Mouse (Mus musculus): Measurements from ENCODE around the gene Otulin. TPM values are rescaled to one million over a fixed set of nuclear protein-coding genes. Genes with fewer than 3 reads are reported as not detected.

Gene Otulin
- polyA plus RNA-seq, 1 experiment from 2014 or later, result 22.3 TPM

- Histone ChIP-seq H3K9me3 (no peaks in the 10 kb centered on the region), H3K9ac (no peak overlapping the region), H3K27ac (no peak overlapping the region), H3K4me3 (no peak overlapping the region), H3K4me1 (no peaks in the 10 kb centered on the region), H3K4me2 (no peak overlapping the region), H3K27me3 (replicated peaks) (no peaks in the 10 kb centered on the region), H3K36me3 (replicated peaks) (no peaks in the 10 kb centered on the region)
- ATAC-seq (replicated peaks), result no peak
- 21% methylated on average over 5 of the region's 5 CpGs for WGBS
Observed at GRCm38 (mm10) chr15:27655015-27655414, 24.5 kb upstream of the Otulin start.

- 0 out of 2 replicates have a peak, but pooled peaks have one; percentile 48 for ATAC-seq (replicated peaks)
- Histone ChIP-seq H3K4me3 (no peak overlapping the region), H3K9me3 (no peaks in the 10 kb centered on the region), H3K36me3 (replicated peaks) (no peaks in the 10 kb centered on the region), H3K27ac (no peak overlapping the region), H3K9ac (no peak overlapping the region), H3K4me1 (no peaks in the 10 kb centered on the region), H3K4me2 (no peak overlapping the region), H3K27me3 (replicated peaks) (no peaks in the 10 kb centered on the region)
- 49% methylated on average over 3 of the region's 3 CpGs for WGBS
Observed at GRCm38 (mm10) chr15:27647686-27648085, 17.2 kb upstream of the Otulin start.

- H3K4me1 ChIP-seq, result no peaks in the 10 kb centered on the region
- H3K9me3 ChIP-seq, result no peaks in the 10 kb centered on the region
- 94% methylated on average over 8 of the region's 8 CpGs for WGBS
- no peak overlapping the region for H3K27ac ChIP-seq
- no peak overlapping the region for H3K4me3 ChIP-seq
- ATAC-seq (replicated peaks), result no peak
- no peak overlapping the region for H3K9ac ChIP-seq
- no peaks in the 10 kb centered on the region for H3K27me3 ChIP-seq (replicated peaks)
- H3K36me3 ChIP-seq (replicated peaks), result no peaks in the 10 kb centered on the region
- no peak overlapping the region for H3K4me2 ChIP-seq
Observed at GRCm38 (mm10) chr15:27646665-27647064, 16.2 kb upstream of the Otulin start.

- Histone ChIP-seq H3K27me3 (replicated peaks) (no peaks in the 10 kb centered on the region), H3K9me3 (no peaks in the 10 kb centered on the region), H3K4me3 (no peak overlapping the region), H3K36me3 (replicated peaks) (no peaks in the 10 kb centered on the region), H3K9ac (no peak overlapping the region), H3K27ac (no peak overlapping the region), H3K4me1 (no peaks in the 10 kb centered on the region), H3K4me2 (no peak overlapping the region)
- no peak for ATAC-seq (replicated peaks)
- WGBS, result 98% methylated on average over 3 of the region's 3 CpGs
Observed at GRCm38 (mm10) chr15:27645250-27645649, 14.8 kb upstream of the Otulin start.

GRCm38 (mm10) chr15:27642895-27643294 lies 12.4 kb upstream of the Otulin start:
- no peak for ATAC-seq (replicated peaks)
- H3K4me2 ChIP-seq, result no peak overlapping the region
- 85% methylated on average over 3 of the region's 3 CpGs for WGBS

GRCm38 (mm10) chr15:27641171-27641570 lies 10.7 kb upstream of the Otulin start:
- no peaks in the 10 kb centered on the region for H3K27me3 ChIP-seq (replicated peaks)
- 79% methylated on average over 12 of the region's 12 CpGs for WGBS
- no peaks in the 10 kb centered on the region for H3K9me3 ChIP-seq
- no peak overlapping the region for H3K27ac ChIP-seq
- no peaks in the 10 kb centered on the region for H3K36me3 ChIP-seq (replicated peaks)
- no peak overlapping the region for H3K4me2 ChIP-seq
- H3K4me3 ChIP-seq, result no peak overlapping the region
- no peak overlapping the region for H3K9ac ChIP-seq
- ATAC-seq (replicated peaks), result no peak
- no peaks in the 10 kb centered on the region for H3K4me1 ChIP-seq

More at GRCm38 (mm10) chr15:27642895-27643294, 12.4 kb upstream of the Otulin start:
- Histone ChIP-seq H3K9me3 (no peaks in the 10 kb centered on the region), H3K4me3 (no peak overlapping the region), H3K27ac (no peak overlapping the region), H3K36me3 (replicated peaks) (no peaks in the 10 kb centered on the region), H3K4me1 (no peaks in the 10 kb centered on the region), H3K9ac (no peak overlapping the region), H3K27me3 (replicated peaks) (no peaks in the 10 kb centered on the region)

GRCm38 (mm10) chr15:27633941-27634900 lies 3.7 kb upstream of the Otulin start:
- Histone ChIP-seq H3K9ac (no peak overlapping the region), H3K4me2 (no peak overlapping the region), H3K27me3 (replicated peaks) (no peaks in the 10 kb centered on the region), H3K4me3 (no peak overlapping the region), H3K36me3 (replicated peaks) (no peaks in the 10 kb centered on the region), H3K4me1 (peaks cover 14% of the 10 kb centered on the region), H3K9me3 (no peaks in the 10 kb centered on the region), H3K27ac (no peak overlapping the region)
- no peak for ATAC-seq (replicated peaks)
- WGBS, result 77% methylated on average over 8 of the region's 8 CpGs

GRCm38 (mm10) chr15:27629800-27630600 lies 493 bp downstream of the Otulin start:
- Histone ChIP-seq H3K9ac (peak overlapping the region; percentile 68), H3K4me1 (peaks cover 24% of the 10 kb centered on the region), H3K27me3 (replicated peaks) (no peaks in the 10 kb centered on the region), H3K4me3 (peak overlapping the region; percentile 90), H3K4me2 (peak overlapping the region; percentile 76), H3K36me3 (replicated peaks) (no peaks in the 10 kb centered on the region), H3K9me3 (no peaks in the 10 kb centered on the region), H3K27ac (peak overlapping the region; percentile 53)
- ATAC-seq (replicated peaks), result peak; percentile 85
- WGBS, result 2% methylated on average over 53 of the region's 53 CpGs

- Histone ChIP-seq H3K4me1 (peaks cover 24% of the 10 kb centered on the region), H3K4me2 (peak overlapping the region; percentile 76), H3K9me3 (no peaks in the 10 kb centered on the region), H3K27ac (no peak overlapping the region), H3K27me3 (replicated peaks) (no peaks in the 10 kb centered on the region), H3K36me3 (replicated peaks) (no peaks in the 10 kb centered on the region), H3K4me3 (no peak overlapping the region), H3K9ac (no peak overlapping the region)
- WGBS, result 81% methylated on average over 4 of the region's 4 CpGs
- ATAC-seq (replicated peaks), result no peak
Observed at GRCm38 (mm10) chr15:27629046-27629445, 1.4 kb downstream of the Otulin start.

GRCm38 (mm10) chr15:27627794-27628193 lies 2.7 kb downstream of the Otulin start:
- Histone ChIP-seq H3K36me3 (replicated peaks) (0 out of 2 replicates have a peak, but pooled peaks cover 2% of the 10 kb centered on the region), H3K27me3 (replicated peaks) (no peaks in the 10 kb centered on the region), H3K4me2 (no peak overlapping the region), H3K4me3 (no peak overlapping the region), H3K9me3 (no peaks in the 10 kb centered on the region), H3K9ac (no peak overlapping the region), H3K4me1 (peaks cover 24% of the 10 kb centered on the region), H3K27ac (no peak overlapping the region)
- WGBS, result 93% methylated on average over 9 of the region's 9 CpGs
- no peak for ATAC-seq (replicated peaks)

GRCm38 (mm10) chr15:27626314-27626713 lies 4.2 kb downstream of the Otulin start:
- peaks cover 23% of the 10 kb centered on the region for H3K4me1 ChIP-seq
- H3K9ac ChIP-seq, result no peak overlapping the region
- ATAC-seq (replicated peaks), result no peak
- no peaks in the 10 kb centered on the region for H3K9me3 ChIP-seq
- H3K4me3 ChIP-seq, result no peak overlapping the region
- H3K4me2 ChIP-seq, result no peak overlapping the region
- no peak overlapping the region for H3K27ac ChIP-seq
- WGBS, result 93% methylated on average over 1 of the region's 1 CpGs
- no peaks in the 10 kb centered on the region for H3K27me3 ChIP-seq (replicated peaks)
- peaks cover 5% of the 10 kb centered on the region; the same call in 1 of the 2 replicates for H3K36me3 ChIP-seq (replicated peaks)

- no peak overlapping the region for H3K27ac ChIP-seq
- peaks cover 18% of the 10 kb centered on the region for H3K4me1 ChIP-seq
- no peak overlapping the region for H3K4me2 ChIP-seq
- no peaks in the 10 kb centered on the region for H3K27me3 ChIP-seq (replicated peaks)
- ATAC-seq (replicated peaks), result no peak
- WGBS, result 82% methylated on average over 10 of the region's 10 CpGs
- no peak overlapping the region for H3K4me3 ChIP-seq
- H3K36me3 ChIP-seq (replicated peaks), result peaks cover 5% of the 10 kb centered on the region; the same call in 1 of the 2 replicates
- H3K9ac ChIP-seq, result no peak overlapping the region
- no peaks in the 10 kb centered on the region for H3K9me3 ChIP-seq
Observed at GRCm38 (mm10) chr15:27625890-27626255, 4.6 kb downstream of the Otulin start.
